Mouse (Mus musculus): ENCODE data around the gene Olfr147. TPM values are rescaled to one million over a fixed set of nuclear protein-coding genes. Genes with fewer than 3 reads are reported as not detected.
"Not testable (repeated sequence)": the region's sequence is repeated elsewhere in the genome, so short reads cannot be mapped to it uniquely, and the experiment has no call there.

Olfr147 gene
- not detected for total RNA-seq (2021)

GRCm38 (mm10) chr9:38401398-38401797 is at the start of gene Olfr147:
Gene Olfr147, plus strand, starts transcription at chr9:38401698.
- DNase-seq = no peak
- intact Hi-C loops (cut with DNase I) = no loop called here

DNA sequence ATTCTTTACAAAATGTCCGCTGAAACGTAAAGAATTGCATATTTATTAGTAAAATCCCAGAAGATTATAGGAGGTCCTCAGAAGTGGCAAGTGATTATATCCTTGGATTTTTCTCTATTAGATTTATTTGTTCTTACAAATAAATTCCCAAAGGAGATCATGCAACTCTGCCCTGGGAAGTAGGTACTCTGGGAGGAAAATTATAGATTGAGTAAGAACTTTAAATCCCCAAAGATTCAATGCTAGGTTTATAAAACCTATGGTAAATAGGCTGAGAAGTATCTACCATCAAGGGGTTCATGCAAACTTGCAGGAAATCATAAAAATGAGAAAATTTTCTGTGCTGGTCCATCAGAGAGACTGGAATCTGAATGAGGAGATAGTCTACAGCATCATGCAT is 34.9 kb upstream of the Olfr147 start, which contains the start of gene Olfr250:
Gene Olfr250 (plus strand): TSS at position 301 of the 400 bp plus-strand sequence.
- DNase-seq = no peak
- intact Hi-C loops (cut with DNase I) = no loop called here

- DNase-seq = no peak
- intact Hi-C loops (cut with DNase I) = no loop called here
Measured at GRCm38 (mm10) chr9:38376786-38377185, 24.7 kb upstream of the Olfr147 start, which contains the start of gene Olfr251. Gene Olfr251, plus strand, starts transcription at chr9:38377086.

DNA sequence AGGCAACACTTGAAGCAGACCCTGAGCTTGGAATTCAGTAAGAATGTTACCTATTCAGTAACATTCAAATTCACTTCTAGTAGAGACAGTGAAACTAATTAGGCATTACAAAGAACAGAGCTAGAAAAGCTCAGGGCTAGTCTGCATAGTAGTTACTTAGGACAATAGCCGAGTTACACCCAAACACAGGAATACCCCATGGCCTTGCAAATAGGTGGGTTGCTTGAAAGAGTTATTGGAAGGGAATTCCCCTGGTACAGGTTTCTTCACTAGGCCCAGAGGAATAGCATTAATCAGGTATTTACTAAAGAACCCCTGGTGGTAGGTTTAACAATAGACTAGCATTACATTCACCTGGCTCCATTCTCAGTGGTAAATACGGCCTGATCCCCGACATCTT is 6.0 kb downstream of the Olfr147 start:
- intact Hi-C loops (cut with DNase I); DNase-seq: not testable (repeated sequence)

DNA sequence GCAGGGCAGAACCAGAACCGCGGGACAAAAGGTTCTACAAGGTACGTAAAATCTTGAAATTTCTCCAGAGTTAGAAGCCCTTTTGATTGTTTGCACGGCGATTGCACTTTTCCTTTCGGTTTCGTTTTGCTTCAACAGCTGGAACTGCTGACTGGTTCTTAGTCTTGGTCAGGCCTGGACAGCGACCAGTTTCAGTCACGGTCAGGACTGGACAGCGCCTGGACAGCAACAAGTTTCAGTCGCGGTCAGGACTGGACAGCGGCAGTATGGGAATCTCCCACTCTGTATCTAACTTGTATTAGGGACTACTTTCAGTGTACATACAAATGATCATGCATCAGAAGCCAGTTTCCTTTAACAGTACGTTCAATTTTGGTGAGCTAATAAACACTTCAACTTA is 12.0 kb downstream of the Olfr147 start:
- intact Hi-C loops (cut with DNase I); DNase-seq: not testable (repeated sequence)

GRCm38 (mm10) chr9:38423801-38424200 is 22.3 kb downstream of the Olfr147 start:
- intact Hi-C loops (cut with DNase I) = no loop called here
- no peak for DNase-seq

DNA sequence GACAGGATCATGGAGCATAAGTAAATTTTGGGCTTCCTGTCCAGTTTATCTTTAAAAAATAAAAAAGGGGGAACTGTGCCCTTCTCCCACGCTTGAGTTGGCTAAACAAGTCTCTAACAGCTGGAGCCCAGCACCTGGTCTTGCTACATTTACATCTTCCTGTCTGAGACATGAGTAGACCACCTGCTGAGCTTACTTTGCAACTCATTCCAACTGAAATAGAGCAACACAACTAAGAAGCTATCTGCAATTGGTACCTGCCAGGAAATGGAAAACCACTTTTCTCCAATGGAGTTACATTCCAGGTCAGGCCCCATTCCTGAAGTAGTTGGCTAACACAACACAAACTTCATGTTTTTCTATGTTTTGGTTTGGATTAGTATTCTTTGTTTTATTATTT is 25.5 kb downstream of the Olfr147 start:
- intact Hi-C loops (cut with DNase I) = no loop called here
- DNase-seq = no peak

DNA sequence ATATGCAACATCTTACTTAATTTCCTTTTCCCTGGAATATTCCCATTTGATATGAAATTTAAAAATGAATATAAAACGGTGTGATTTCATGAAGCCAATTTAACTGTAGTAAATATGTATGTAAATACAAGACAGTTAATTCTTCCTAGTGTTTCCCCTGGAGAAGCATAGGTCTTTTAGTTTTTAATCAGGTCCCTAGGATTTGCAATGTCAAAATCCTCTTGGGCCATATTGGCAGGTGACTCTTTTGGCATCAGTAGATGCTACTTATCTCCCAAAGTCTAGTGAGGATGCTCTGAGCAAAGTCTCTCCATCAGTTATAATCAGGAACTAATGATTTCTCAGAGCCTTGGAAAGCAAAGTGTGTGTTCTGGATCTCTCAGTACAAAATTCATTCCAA is 27.7 kb downstream of the Olfr147 start, which contains the start of gene Olfr901:
Gene Olfr901 (plus strand): TSS at position 301 of the 400 bp plus-strand sequence.
- intact Hi-C loops (cut with DNase I) = no loop called here
- no peak for DNase-seq

DNA sequence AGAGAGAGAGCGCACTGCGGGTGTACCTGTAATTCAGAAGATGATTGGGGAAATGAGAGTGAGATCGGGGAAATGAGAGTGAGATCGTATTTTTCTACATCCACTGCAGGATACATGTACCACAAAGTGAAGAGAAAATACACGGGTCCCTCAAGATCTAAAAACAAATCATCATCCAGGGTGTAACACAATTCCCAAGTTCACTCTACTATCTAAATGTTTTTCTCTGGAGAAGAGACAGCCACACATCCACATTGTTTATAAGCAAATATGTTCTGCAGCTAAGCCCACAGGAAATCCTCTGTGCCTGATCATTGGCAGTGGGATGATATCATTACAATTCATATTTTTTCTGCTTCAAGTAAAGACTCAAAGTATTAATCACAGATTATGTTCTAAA is 45.9 kb downstream of the Olfr147 start, which contains the start of gene Olfr902:
Gene Olfr902 (plus strand): TSS at position 301 of the 400 bp plus-strand sequence.
- DNase-seq = no peak
- intact Hi-C loops (cut with DNase I) = no loop called here

Other genes with a start within 250 kb of the Olfr147 start
- gene Olfr891, start 220.9 kb upstream of the Olfr147 start, total RNA-seq (2021) = not detected
- not detected for gene Olfr893, start 193.3 kb upstream of the Olfr147 start, total RNA-seq (2021)
- not detected for gene Olfr894, start 183.6 kb upstream of the Olfr147 start, total RNA-seq (2021)
- gene Olfr143, start 148.9 kb upstream of the Olfr147 start, total RNA-seq (2021) = not detected
- not detected for gene Olfr895, start 133.8 kb upstream of the Olfr147 start, total RNA-seq (2021)
- gene Olfr896-ps1, start 110.6 kb upstream of the Olfr147 start, total RNA-seq (2021) = not detected
- gene Olfr25, start 72.6 kb upstream of the Olfr147 start, total RNA-seq (2021) = not detected
- gene Olfr898, start 53.3 kb upstream of the Olfr147 start, total RNA-seq (2021) = not detected
- gene Olfr250, start 34.8 kb upstream of the Olfr147 start, total RNA-seq (2021) = not detected
- gene Olfr251, start 24.6 kb upstream of the Olfr147 start, total RNA-seq (2021) = not detected
- gene Olfr901, start 27.8 kb downstream of the Olfr147 start, total RNA-seq (2021) = not detected
- gene Olfr902, start 46.0 kb downstream of the Olfr147 start, total RNA-seq (2021) = not detected
- gene Olfr904, start 61.4 kb downstream of the Olfr147 start, total RNA-seq (2021) = not detected
- not detected for gene Olfr905, start 69.4 kb downstream of the Olfr147 start, total RNA-seq (2021)
- not detected for gene Olfr906, start 85.4 kb downstream of the Olfr147 start, total RNA-seq (2021)
- not detected for gene Olfr907, start 94.1 kb downstream of the Olfr147 start, total RNA-seq (2021)
- gene Olfr911-ps1, start 119.9 kb downstream of the Olfr147 start, total RNA-seq (2021) = not detected
- not detected for gene Olfr910, start 136.2 kb downstream of the Olfr147 start, total RNA-seq (2021)
- gene Olfr912, start 178.5 kb downstream of the Olfr147 start, total RNA-seq (2021) = not detected
- not detected for gene Olfr913, start 191.1 kb downstream of the Olfr147 start, total RNA-seq (2021)
- not detected for gene Olfr914, start 203.4 kb downstream of the Olfr147 start, total RNA-seq (2021)

All from left cerebral cortex, postnatal 4 days (tissue).